Mouse (Mus musculus) cerebellum, adult 9-11 months (tissue): ENCODE measurements at regions not wholly inside any gene's neighbourhood (a gene's known extent, or its start where the extent isn't known, plus 50 kb on each side); places are given as distances from the start of the nearest gene placed in this dataset.
"Not testable (repeated sequence)": the region's sequence is repeated elsewhere in the genome, so short reads cannot be mapped to it uniquely, and the experiment has no call there.

Experiments used
- DNase-seq: peaks from one replicate; pipeline ENCODE4 v3.0.0; 2022

GRCm38 (mm10) chr16:77827322-77828117, 225.6 kb upstream of the Gm11146 start:
- peak; percentile 8 for DNase-seq

- DNase-seq: no peak
These were observed 197.8 kb upstream of the Gm11146 start for GRCm38 (mm10) chr16:77799709-77800108.

GRCm38 (mm10) chr16:77796926-77797325, 195.0 kb upstream of the Gm11146 start:
- no peak for DNase-seq

GRCm38 (mm10) chr16:77789652-77790051, 187.8 kb upstream of the Gm11146 start:
- DNase-seq: no peak

GRCm38 (mm10) chr16:77789206-77789605, 187.3 kb upstream of the Gm11146 start:
- DNase-seq: no peak

- DNase-seq: no peak
These were observed 186.9 kb upstream of the Gm11146 start for GRCm38 (mm10) chr16:77788781-77789150.

GRCm38 (mm10) chr16:77788041-77788780, 186.3 kb upstream of the Gm11146 start:
- DNase-seq: peak; percentile 52

- no peak for DNase-seq
These were observed 185.1 kb upstream of the Gm11146 start for GRCm38 (mm10) chr16:77787025-77787424.

- no peak for DNase-seq
These were observed 177.1 kb upstream of the Gm11146 start for GRCm38 (mm10) chr16:77779019-77779418.

GRCm38 (mm10) chr16:77772075-77772474, 170.2 kb upstream of the Gm11146 start:
- DNase-seq: no peak

- peak; percentile 23 for DNase-seq
These were observed 159.0 kb upstream of the Gm11146 start for GRCm38 (mm10) chr16:77760926-77761347.

- peak; percentile 9 for DNase-seq
These were observed 158.6 kb upstream of the Gm11146 start for GRCm38 (mm10) chr16:77760479-77760878.

- DNase-seq: peak; percentile 36
These were observed 158.1 kb upstream of the Gm11146 start for GRCm38 (mm10) chr16:77759997-77760396.

- no peak for DNase-seq
These were observed 153.0 kb upstream of the Gm11146 start for GRCm38 (mm10) chr16:77754882-77755281.

GRCm38 (mm10) chr16:77749474-77749873, 147.6 kb upstream of the Gm11146 start:
- no peak for DNase-seq

GRCm38 (mm10) chr16:77743838-77744237, 141.9 kb upstream of the Gm11146 start:
- DNase-seq: no peak

GRCm38 (mm10) chr16:77738821-77739220, 136.9 kb upstream of the Gm11146 start:
- no peak for DNase-seq

GRCm38 (mm10) chr16:77719377-77719776, 117.5 kb upstream of the Gm11146 start:
- no peak for DNase-seq

- DNase-seq: not testable (repeated sequence)
These were observed 115.9 kb upstream of the Gm11146 start for GRCm38 (mm10) chr16:77717766-77718165.

GRCm38 (mm10) chr16:77704726-77705125, 102.8 kb upstream of the Gm11146 start:
- DNase-seq: peak; percentile 20

GRCm38 (mm10) chr16:77695443-77695842, 93.5 kb upstream of the Gm11146 start:
- DNase-seq: no peak

- no peak for DNase-seq
These were observed 85.4 kb upstream of the Gm11146 start for GRCm38 (mm10) chr16:77687056-77687839.

GRCm38 (mm10) chr16:77685651-77686190, 83.8 kb upstream of the Gm11146 start:
- peak; percentile 53 for DNase-seq
